Mouse (Mus musculus) E14TG2a.4 (cell line): ENCODE measurements around the gene Tbc1d16.

Experiments
- CTCF ChIP-seq: conservative IDR thresholded peaks from 2 replicates; pipeline ENCODE4 v1.5.1; 2014; ENCODE audit warnings: low read length
- POU5F1 ChIP-seq: IDR thresholded peaks from 2 replicates; pipeline ENCODE4 v1.6.1; 2014; ENCODE audit warnings: low read length, borderline replicate concordance

GRCm38 (mm10) chr11:119237007-119237406 is 8.7 kb upstream of the Tbc1d16 start:
- no peak for TF ChIP-seq CTCF
- no peak for TF ChIP-seq POU5F1
